Mouse (Mus musculus) gastrocnemius, adult 18-20 months (tissue): Measurements from ENCODE around the gene Dapk3. TPM values are rescaled to one million over a fixed set of nuclear protein-coding genes. Genes with fewer than 3 reads are reported as not detected.
A peak's percentile ranks its signal among the peaks of the same experiment; 100 is the strongest.

Experiments used
- DNase-seq: peaks from one replicate; pipeline ENCODE4 v3.0.0; 2021; ENCODE audit warnings: low spot score
- total RNA-seq, 2 experiments: library from RNA; stranded (reverse); gene quantifications; 2 replicates each; pipeline ENCODE4 v1.2.3; 2021

The Dapk3 gene
- total RNA-seq, 2 experiments from 2014 or later = 25.5 to 28.4 TPM

- DNase-seq = no peak
These were observed 53.9 kb downstream of the Dapk3 start for GRCm38 (mm10) chr10:81236471-81237268.

- DNase-seq = no peak
These were observed 55.8 kb downstream of the Dapk3 start for GRCm38 (mm10) chr10:81238618-81239017.

- DNase-seq = peak; percentile 36
These were observed 58.1 kb downstream of the Dapk3 start for GRCm38 (mm10) chr10:81240876-81241275.

GRCm38 (mm10) chr10:81242021-81242420 lies 59.2 kb downstream of the Dapk3 start:
- no peak for DNase-seq

Other genes with a start within 250 kb of the Dapk3 start
- 1 to 10 TPM; 2.3 to 2.5 TPM for gene Gng7, start 168.1 kb upstream of the Dapk3 start, total RNA-seq
- gene Diras1, start 157.3 kb upstream of the Dapk3 start, total RNA-seq = under 1 TPM in 1 of 2 experiments, not detected in 1; 0.07 TPM
- gene Slc39a3, start 145.6 kb upstream of the Dapk3 start, total RNA-seq = 10 to 100 TPM; 13.7 TPM
- gene Sgta, start 122.8 kb upstream of the Dapk3 start, total RNA-seq = 100 to 1,000 TPM; 101 to 103 TPM
- gene Thop1, start 113.0 kb upstream of the Dapk3 start, total RNA-seq = 10 to 100 TPM; 21.1 to 26.0 TPM
- gene Creb3l3, start 84.1 kb upstream of the Dapk3 start, total RNA-seq = under 1 TPM in 1 of 2 experiments, not detected in 1; 0.09 TPM
- gene Map2k2, start 77.1 kb upstream of the Dapk3 start, total RNA-seq = 100 to 1,000 TPM; 173 to 189 TPM
- gene Zbtb7a, start 47.8 kb upstream of the Dapk3 start, total RNA-seq = 10 to 100 TPM; 22.1 to 24.5 TPM
- gene Pias4, start 15.1 kb upstream of the Dapk3 start, total RNA-seq = 10 to 100 TPM; 15.3 to 17.1 TPM
- 1,000 to 10,000 TPM; 1,320 to 1,335 TPM for gene Eef2, start 6.4 kb upstream of the Dapk3 start, total RNA-seq
- not detected for gene 4930442H23Rik, start 844 bp downstream of the Dapk3 start, total RNA-seq
- 100 to 1,000 TPM in 1 of 2 experiments, 10 to 100 TPM in 1; 59.9 to 118 TPM for gene Nmrk2, start 19.0 kb downstream of the Dapk3 start, total RNA-seq
- not detected for gene Atcay, start 47.8 kb downstream of the Dapk3 start, total RNA-seq
- 1 to 10 TPM; 1.9 to 2.7 TPM for gene Zfr2, start 50.1 kb downstream of the Dapk3 start, total RNA-seq
- not detected for gene Matk, start 69.9 kb downstream of the Dapk3 start, total RNA-seq
- gene Mrpl54, start 83.9 kb downstream of the Dapk3 start, total RNA-seq = 100 to 1,000 TPM; 106 to 116 TPM
- gene Apba3, start 84.0 kb downstream of the Dapk3 start, total RNA-seq = 100 to 1,000 TPM; 102 to 105 TPM
- gene Tjp3, start 108.6 kb downstream of the Dapk3 start, total RNA-seq = not detected
- gene Pip5k1c, start 110.0 kb downstream of the Dapk3 start, total RNA-seq = 10 to 100 TPM; 19.7 to 20.4 TPM
- gene Cactin, start 138.1 kb downstream of the Dapk3 start, total RNA-seq = 10 to 100 TPM; 10.1 to 10.9 TPM
- under 1 TPM; 0.16 to 0.55 TPM for gene Tbxa2r, start 145.7 kb downstream of the Dapk3 start, total RNA-seq
- gene Gipc3, start 160.3 kb downstream of the Dapk3 start, total RNA-seq = 1 to 10 TPM in 1 of 2 experiments, under 1 TPM in 1; 0.39 to 1.4 TPM
- gene Hmg20b, start 167.5 kb downstream of the Dapk3 start, total RNA-seq = 10 to 100 TPM; 14.7 to 19.6 TPM
- gene Mfsd12, start 174.5 kb downstream of the Dapk3 start, total RNA-seq = 1 to 10 TPM; 2.3 to 2.8 TPM
- gene 4930404N11Rik, start 182.8 kb downstream of the Dapk3 start, total RNA-seq = under 1 TPM; 0.23 to 0.66 TPM
- gene Fzr1, start 195.5 kb downstream of the Dapk3 start, total RNA-seq = 10 to 100 TPM; 15.3 to 15.4 TPM
- gene Dohh, start 201.4 kb downstream of the Dapk3 start, total RNA-seq = 10 to 100 TPM; 41.1 to 44.1 TPM
- under 1 TPM; 0.57 to 0.97 TPM for gene Gm48551, start 201.5 kb downstream of the Dapk3 start, total RNA-seq
- gene Gm48552, start 206.0 kb downstream of the Dapk3 start, total RNA-seq = under 1 TPM in 1 of 2 experiments, not detected in 1; 0.34 TPM
- gene Smim24, start 210.0 kb downstream of the Dapk3 start, total RNA-seq = not detected